Mouse (Mus musculus): ENCODE data around the gene Rcsd1. TPM values are rescaled to one million over a fixed set of nuclear protein-coding genes. Genes with fewer than 3 reads are reported as not detected.
A peak's percentile ranks its signal among the peaks of the same experiment; 100 is the strongest.

Gene Rcsd1
- total and polyA plus RNA-seq, 2 experiments from 2014 or later = 7.6 to 8.0 TPM

DNA sequence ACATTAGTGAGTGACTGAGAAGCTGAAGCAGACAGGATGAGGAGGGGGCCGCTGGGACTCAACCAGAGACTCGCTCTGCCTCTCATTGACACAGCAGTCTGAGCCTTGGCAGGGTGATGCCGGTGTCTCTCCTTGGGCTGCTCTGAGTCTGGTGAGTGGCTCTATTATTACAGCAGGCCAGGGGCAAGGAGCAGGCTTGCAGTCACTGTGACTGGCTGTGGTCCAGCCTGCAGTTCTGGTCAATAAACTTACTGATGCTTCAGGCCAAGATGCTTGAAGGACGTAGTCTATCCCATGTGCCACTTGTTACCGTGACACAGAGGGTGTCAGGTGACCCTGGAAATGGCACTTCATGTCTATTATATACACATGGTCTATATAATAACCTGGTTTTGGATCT, 43.8 kb downstream of the Rcsd1 start:
- no peak overlapping the region for H3K9ac ChIP-seq (replicated peaks; ENCODE audit: low read length, poor library complexity, severe bottlenecking)
- ATAC-seq (ENCODE audit: low FRiP score) (no peak), DNase-seq (ENCODE audit: low spot score) (no peak)
- TF ChIP-seq CTCF (IDR thresholded peaks at IDR 0.05) = no peak
- H3K9me3 ChIP-seq (ENCODE audit: low read length) = no peaks in the 10 kb centered on the region
- H3K4me1 ChIP-seq (ENCODE audit: insufficient read depth, low read length) = no peaks in the 10 kb centered on the region
- H3K27me3 ChIP-seq (ENCODE audit: insufficient read depth, low read length) = no peaks in the 10 kb centered on the region
- 74% methylated on average over 5 of the region's 5 CpGs for WGBS
- H3K27ac ChIP-seq (ENCODE audit: low read depth, low read length) = no peak overlapping the region
- no peak overlapping the region for H3K4me3 ChIP-seq (ENCODE audit: low read depth, low read length)
- no peak overlapping the region for H3K4me2 ChIP-seq (ENCODE audit: low read depth, low read length, poor library complexity, severe bottlenecking)
- no peaks in the 10 kb centered on the region for H3K36me3 ChIP-seq (ENCODE audit: insufficient read depth, low read length)

DNA sequence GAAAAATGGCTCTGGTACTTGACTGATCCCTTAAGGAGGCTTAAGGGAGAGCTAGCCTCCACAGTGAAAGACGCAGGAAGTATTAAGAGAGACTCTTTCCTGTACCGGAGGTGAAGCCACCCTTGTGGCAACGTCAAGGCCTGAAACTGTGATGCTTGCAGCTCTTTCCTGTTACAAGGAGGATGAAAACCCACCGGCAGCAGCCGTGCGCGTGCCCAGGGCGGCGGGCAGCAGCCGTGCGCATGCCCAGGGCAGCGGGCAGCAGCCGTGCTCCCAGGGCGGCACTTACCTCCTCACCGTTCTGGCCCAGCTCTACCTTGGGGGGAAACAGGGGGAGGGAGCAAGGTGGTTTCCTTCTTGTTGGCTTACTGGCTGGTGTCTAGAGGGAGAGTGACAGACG, 46.3 kb downstream of the Rcsd1 start:
- Histone ChIP-seq H3K27me3 (ENCODE audit: insufficient read depth, low read length) (no peaks in the 10 kb centered on the region), H3K27ac (ENCODE audit: low read depth, low read length) (no peak overlapping the region), H3K36me3 (ENCODE audit: insufficient read depth, low read length) (no peaks in the 10 kb centered on the region), H3K4me3 (ENCODE audit: low read depth, low read length) (no peak overlapping the region), H3K4me1 (ENCODE audit: insufficient read depth, low read length) (no peaks in the 10 kb centered on the region), H3K9ac (replicated peaks; ENCODE audit: low read length, poor library complexity, severe bottlenecking) (no peak overlapping the region), H3K9me3 (ENCODE audit: low read length) (no peaks in the 10 kb centered on the region), H3K4me2 (ENCODE audit: low read depth, low read length, poor library complexity, severe bottlenecking) (no peak overlapping the region)
- ATAC-seq (ENCODE audit: low FRiP score) = no peak
- 69% methylated on average over 16 of the region's 16 CpGs for WGBS
- no peak for TF ChIP-seq CTCF (IDR thresholded peaks at IDR 0.05)
- no peak for DNase-seq (ENCODE audit: low spot score)

DNA sequence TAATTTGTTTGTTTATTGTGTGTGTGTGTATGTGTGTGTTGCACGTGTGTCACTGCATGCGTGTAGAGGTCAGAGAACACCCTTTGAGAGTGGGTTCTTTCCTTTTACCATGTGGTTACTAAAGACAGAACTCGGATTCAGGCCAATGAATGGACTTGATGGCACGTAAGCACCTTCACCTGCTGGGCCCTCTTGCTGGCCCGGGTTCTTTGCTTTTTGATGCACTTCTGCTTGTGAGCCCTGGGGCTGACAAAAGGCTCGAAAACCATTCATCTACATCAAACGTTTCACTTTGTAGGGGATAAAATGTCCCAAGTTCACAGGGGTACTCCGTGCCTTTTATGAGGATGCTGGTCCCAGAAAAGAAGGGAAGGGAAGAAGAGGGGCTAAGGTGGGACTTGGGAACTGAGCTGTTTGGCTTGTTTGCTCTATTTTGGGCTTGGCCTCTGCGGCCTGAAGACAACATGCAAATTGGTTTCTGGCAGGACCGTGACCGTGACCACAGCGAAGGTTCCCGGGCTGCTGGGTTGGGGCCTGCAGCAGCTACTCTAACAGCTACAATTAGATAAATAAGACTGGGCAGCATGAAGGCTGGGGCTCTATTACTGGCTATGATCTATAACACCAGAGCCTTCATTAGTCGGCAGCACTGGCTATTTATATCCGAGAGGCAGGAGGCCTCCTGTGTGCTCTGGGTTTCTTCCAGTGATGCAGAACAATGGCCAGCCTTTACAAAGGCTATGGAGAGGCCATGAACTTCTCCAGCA, 46.9 kb downstream of the Rcsd1 start:
- Histone ChIP-seq H3K27ac (ENCODE audit: low read depth, low read length) (no peak overlapping the region), H3K9ac (replicated peaks; ENCODE audit: low read length, poor library complexity, severe bottlenecking) (no peak overlapping the region), H3K9me3 (ENCODE audit: low read length) (no peaks in the 10 kb centered on the region), H3K36me3 (ENCODE audit: insufficient read depth, low read length) (no peaks in the 10 kb centered on the region), H3K4me2 (ENCODE audit: low read depth, low read length, poor library complexity, severe bottlenecking) (no peak overlapping the region), H3K27me3 (ENCODE audit: insufficient read depth, low read length) (no peaks in the 10 kb centered on the region), H3K4me3 (ENCODE audit: low read depth, low read length) (no peak overlapping the region), H3K4me1 (ENCODE audit: insufficient read depth, low read length) (no peaks in the 10 kb centered on the region)
- DNase-seq (ENCODE audit: low spot score) = no peak
- no peak for TF ChIP-seq CTCF (IDR thresholded peaks at IDR 0.05)
- ATAC-seq (ENCODE audit: low FRiP score) = no peak
- 43% methylated on average over 15 of the region's 15 CpGs for WGBS

DNA sequence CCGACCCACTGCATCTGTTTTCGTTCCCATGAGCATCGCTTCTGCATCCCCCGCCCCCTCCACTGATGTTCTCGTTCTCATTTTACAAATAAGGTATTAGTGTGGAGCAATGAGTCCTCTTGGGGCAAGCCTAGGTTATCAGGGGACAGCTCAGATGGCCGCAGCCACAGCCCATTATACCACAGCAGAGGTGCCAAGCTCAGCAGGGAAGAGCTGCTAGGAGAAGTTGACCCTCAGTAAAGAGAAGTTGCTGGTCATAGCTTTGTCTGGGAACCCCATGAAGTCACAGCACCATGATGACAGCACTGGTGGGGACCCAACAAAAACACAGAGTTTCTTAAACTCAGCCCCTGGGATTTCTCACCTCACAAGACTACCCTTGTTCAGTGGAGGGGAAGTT, 47.8 kb downstream of the Rcsd1 start:
- no peak for ATAC-seq (ENCODE audit: low FRiP score)
- no peak overlapping the region for H3K4me3 ChIP-seq (ENCODE audit: low read depth, low read length)
- H3K27ac ChIP-seq (ENCODE audit: low read depth, low read length) = no peak overlapping the region
- no peak for TF ChIP-seq CTCF (IDR thresholded peaks at IDR 0.05)
- no peaks in the 10 kb centered on the region for H3K9me3 ChIP-seq (ENCODE audit: low read length)
- WGBS = 84% methylated on average over 6 of the region's 6 CpGs
- DNase-seq (ENCODE audit: low spot score) = no peak
- no peak overlapping the region for H3K9ac ChIP-seq (replicated peaks; ENCODE audit: low read length, poor library complexity, severe bottlenecking)
- no peaks in the 10 kb centered on the region for H3K27me3 ChIP-seq (ENCODE audit: insufficient read depth, low read length)
- H3K4me1 ChIP-seq (ENCODE audit: insufficient read depth, low read length) = no peaks in the 10 kb centered on the region
- no peak overlapping the region for H3K4me2 ChIP-seq (ENCODE audit: low read depth, low read length, poor library complexity, severe bottlenecking)
- no peaks in the 10 kb centered on the region for H3K36me3 ChIP-seq (ENCODE audit: insufficient read depth, low read length)

DNA sequence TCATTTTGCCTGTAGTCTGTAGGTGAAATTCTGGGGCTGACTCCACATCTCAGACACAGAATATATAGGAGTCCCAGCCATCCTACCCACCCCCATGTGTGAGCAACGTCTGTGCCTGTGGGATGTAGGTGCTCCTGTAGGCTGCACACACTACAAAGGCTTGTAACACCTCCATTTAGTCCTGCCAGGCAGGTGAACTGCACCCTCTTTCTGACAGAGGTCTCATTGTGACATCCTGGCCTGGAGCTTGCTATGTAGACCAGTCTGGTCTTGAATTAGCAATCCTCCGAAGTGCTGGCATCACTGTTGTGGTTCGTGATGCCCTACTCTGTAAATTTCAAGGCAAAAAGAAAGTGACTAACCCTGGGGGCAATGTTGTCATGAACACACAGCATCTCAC, 48.4 kb downstream of the Rcsd1 start:
- no peak overlapping the region for H3K27ac ChIP-seq (ENCODE audit: low read depth, low read length)
- H3K4me1 ChIP-seq (ENCODE audit: insufficient read depth, low read length) = no peaks in the 10 kb centered on the region
- no peak overlapping the region for H3K4me2 ChIP-seq (ENCODE audit: low read depth, low read length, poor library complexity, severe bottlenecking)
- 60% methylated on average over 3 of the region's 3 CpGs for WGBS
- no peak for ATAC-seq (ENCODE audit: low FRiP score)
- H3K27me3 ChIP-seq (ENCODE audit: insufficient read depth, low read length) = no peaks in the 10 kb centered on the region
- DNase-seq (ENCODE audit: low spot score) = no peak
- no peaks in the 10 kb centered on the region for H3K36me3 ChIP-seq (ENCODE audit: insufficient read depth, low read length)
- H3K9me3 ChIP-seq (ENCODE audit: low read length) = no peaks in the 10 kb centered on the region
- TF ChIP-seq CTCF (IDR thresholded peaks at IDR 0.05) = no peak
- H3K9ac ChIP-seq (replicated peaks; ENCODE audit: low read length, poor library complexity, severe bottlenecking) = no peak overlapping the region
- H3K4me3 ChIP-seq (ENCODE audit: low read depth, low read length) = no peak overlapping the region

DNA sequence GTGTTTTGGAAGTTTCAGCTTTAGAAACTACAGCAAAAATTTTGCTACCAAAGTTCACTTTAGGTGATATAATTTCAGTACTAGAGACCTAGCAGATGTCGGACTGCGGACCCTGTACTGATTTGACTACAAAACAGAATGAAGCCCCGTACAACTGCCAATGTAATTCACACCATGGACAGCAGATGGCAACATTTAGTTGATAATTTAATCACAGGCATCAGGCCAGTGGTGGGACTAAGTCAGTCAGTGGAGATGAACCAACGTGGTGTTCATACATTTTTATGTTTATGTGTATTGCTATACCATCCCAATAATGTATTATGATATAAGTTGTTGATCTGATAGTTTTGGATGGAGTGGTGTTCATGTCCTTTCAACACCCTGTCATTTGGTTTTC, 48.8 kb downstream of the Rcsd1 start:
- H3K27me3 ChIP-seq (ENCODE audit: insufficient read depth, low read length) = no peaks in the 10 kb centered on the region
- H3K9me3 ChIP-seq (ENCODE audit: low read length) = no peaks in the 10 kb centered on the region
- H3K4me1 ChIP-seq (ENCODE audit: insufficient read depth, low read length) = no peaks in the 10 kb centered on the region
- H3K9ac ChIP-seq (replicated peaks; ENCODE audit: low read length, poor library complexity, severe bottlenecking) = no peak overlapping the region
- DNase-seq (ENCODE audit: low spot score) = peak; percentile 90
- H3K4me3 ChIP-seq (ENCODE audit: low read depth, low read length) = no peak overlapping the region
- no peak overlapping the region for H3K4me2 ChIP-seq (ENCODE audit: low read depth, low read length, poor library complexity, severe bottlenecking)
- H3K27ac ChIP-seq (ENCODE audit: low read depth, low read length) = no peak overlapping the region
- peak; percentile 35; the same call in 1 of the 2 replicates for ATAC-seq (ENCODE audit: low FRiP score)
- H3K36me3 ChIP-seq (ENCODE audit: insufficient read depth, low read length) = no peaks in the 10 kb centered on the region
- WGBS = 11% methylated on average over 4 of the region's 4 CpGs
- TF ChIP-seq CTCF (IDR thresholded peaks at IDR 0.05) = peak; percentile 88
